Mouse (Mus musculus) inflammation-experienced regulatory T-cells, adult 6 months (primary cell): ENCODE measurements around the gene Pitx2. TPM values are rescaled to one million over a fixed set of nuclear protein-coding genes. Genes with fewer than 3 reads are reported as not detected.

Experiments
- ATAC-seq: one replicate; pipeline ENCODE4 v1.8.0; 2017
- polyA plus RNA-seq, 3 experiments: library from polyadenylated mRNA; unstranded; fragments of 100-300 nt; shearing (Covaris generic); gene quantifications; one replicate each; pipeline ENCODE4 v1.2.1; 2017

Gene Pitx2
- under 1 TPM in 1 of 3 experiments, not detected in 2; 0.19 TPM for polyA plus RNA-seq

GRCm38 (mm10) chr3:129199609-129200500, at the start of gene Pitx2:
TSS of gene Pitx2 (plus strand) at chr3:129199878.
- ATAC-seq: no peak

- ATAC-seq: no peak
Observed at GRCm38 (mm10) chr3:129150001-129150400, 49.7 kb upstream of the Pitx2 start.

- ATAC-seq: no peak
Observed at GRCm38 (mm10) chr3:129151096-129151685, 48.5 kb upstream of the Pitx2 start.

- ATAC-seq: no peak
Observed at GRCm38 (mm10) chr3:129158812-129159370, 40.8 kb upstream of the Pitx2 start.

GRCm38 (mm10) chr3:129161333-129162035, 38.2 kb upstream of the Pitx2 start:
- ATAC-seq: no peak

- no peak for ATAC-seq
Observed at GRCm38 (mm10) chr3:129164246-129164645, 35.4 kb upstream of the Pitx2 start.

- no peak for ATAC-seq
Observed at GRCm38 (mm10) chr3:129165715-129166114, 34.0 kb upstream of the Pitx2 start.

GRCm38 (mm10) chr3:129166684-129167083, 33.0 kb upstream of the Pitx2 start:
- no peak for ATAC-seq

GRCm38 (mm10) chr3:129170416-129170815, 29.3 kb upstream of the Pitx2 start:
- no peak for ATAC-seq

- no peak for ATAC-seq
Observed at GRCm38 (mm10) chr3:129171789-129172188, 27.9 kb upstream of the Pitx2 start.

- no peak for ATAC-seq
Observed at GRCm38 (mm10) chr3:129194436-129194835, 5.2 kb upstream of the Pitx2 start.

GRCm38 (mm10) chr3:129195036-129195435, 4.6 kb upstream of the Pitx2 start:
- no peak for ATAC-seq

GRCm38 (mm10) chr3:129195816-129196549, 3.7 kb upstream of the Pitx2 start:
- no peak for ATAC-seq

GRCm38 (mm10) chr3:129196550-129196919, 3.1 kb upstream of the Pitx2 start:
- ATAC-seq: no peak

- no peak for ATAC-seq
Observed at GRCm38 (mm10) chr3:129197035-129197434, 2.6 kb upstream of the Pitx2 start.

GRCm38 (mm10) chr3:129197786-129198626, 1.7 kb upstream of the Pitx2 start:
- no peak for ATAC-seq

GRCm38 (mm10) chr3:129198627-129198903, 1.1 kb upstream of the Pitx2 start:
- ATAC-seq: no peak

GRCm38 (mm10) chr3:129199160-129199608, 494 bp upstream of the Pitx2 start:
- no peak for ATAC-seq

- no peak for ATAC-seq
Observed at GRCm38 (mm10) chr3:129200501-129200890, 818 bp downstream of the Pitx2 start.

GRCm38 (mm10) chr3:129201156-129201555, 1.5 kb downstream of the Pitx2 start:
- no peak for ATAC-seq

- no peak for ATAC-seq
Observed at GRCm38 (mm10) chr3:129201681-129202255, 2.1 kb downstream of the Pitx2 start.
